Mouse (Mus musculus) spleen, adult 2 months (tissue): Measurements from ENCODE around the gene AC161166.1.

ENCODE experiments used
- CTCF ChIP-seq: fragments of 200-500 bp; IDR thresholded peaks from 2 replicates; pipeline ENCODE4 v1.5.1; 2011; ENCODE audit warnings: mild to moderate bottlenecking, inconsistent platforms; ENCODE audit not compliant: insufficient read depth, insufficient read length, insufficient replicate concordance; ENCODE audit errors: extremely low read depth
- POLR2A ChIP-seq: fragments of 200-500 bp; IDR thresholded peaks from 2 replicates; pipeline ENCODE4 v1.6.1; 2011; ENCODE audit warnings: low read depth, low read length, inconsistent platforms

- TF ChIP-seq POLR2A: no peak
- TF ChIP-seq CTCF: no peak
Observed at GRCm38 (mm10) chr7:24476338-24476737, 35.9 kb downstream of the AC161166.1 start.
